Comparison of ENCODE assay signal across 10 mouse cellular contexts in the genomic region with DNA sequence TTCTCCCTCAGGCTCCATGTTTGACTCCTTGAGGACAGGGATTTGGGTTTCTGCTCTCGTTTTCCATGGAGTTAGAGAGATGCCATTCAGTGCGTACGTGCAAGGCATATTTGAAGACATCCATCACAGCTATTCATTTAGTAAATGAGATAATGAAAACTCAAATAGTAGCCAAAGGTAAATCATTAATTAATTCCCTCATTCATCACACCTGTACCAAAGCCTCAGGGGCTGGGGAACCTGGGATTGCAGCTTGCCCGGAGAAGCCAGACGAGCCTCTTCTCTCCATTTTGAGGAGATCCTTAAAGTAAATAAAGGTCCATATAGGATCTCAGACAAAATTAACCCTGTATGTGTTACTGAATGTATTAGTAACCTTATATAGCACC. TPM values are rescaled to one million over a fixed set of nuclear protein-coding genes. Genes with fewer than 3 reads are reported as not detected.
DNase-seq lines count a peak whose midpoint lies in the region; ATAC-seq and TF ChIP-seq lines count a peak whose summit lies in the region.
"Had no signal": no experiment of that assay in that cellular context is flagged by ENCODE, and none has a peak within 500 bp of the region (broad histone marks: within the 10 kb centered on the region; RNA-seq: fewer than 3 reads in every experiment).

No protein-coding gene starts in this region.

- no peak for TF ChIP-seq CTCF in gastrocnemius, adult 2 months (IDR thresholded peaks at IDR 0.05)
- TF ChIP-seq CTCF in lung, postnatal 0 days (IDR thresholded peaks at IDR 0.05), result no peak

- 10% methylated on average over 5 of the region's 5 CpGs for WGBS in heart, embryonic 11.5 days (ENCODE audit: insufficient replicate concordance)
- 31% methylated on average over 5 of the region's 5 CpGs for WGBS in embryonic facial prominence, embryonic 14.5 days
- WGBS in kidney, embryonic 14.5 days, result 5% methylated on average over 5 of the region's 5 CpGs
- WGBS in midbrain, embryonic 14.5 days, result 3% methylated on average over 5 of the region's 5 CpGs
- WGBS in lung, postnatal 0 days, result 26% methylated on average over 5 of the region's 5 CpGs

- no peak for DNase-seq in heart, postnatal 10 days
- no peak for DNase-seq in embryonic facial prominence, embryonic 14.5 days (ENCODE audit: low spot score)
- no peak for DNase-seq in midbrain, embryonic 14.5 days
- DNase-seq in spleen, postnatal 4 days (ENCODE audit: low spot score in 2 of 2), result no peak
- DNase-seq in gastrocnemius, adult 2 months, result no peak
- no peak for DNase-seq in lung, postnatal 0 days (ENCODE audit: low spot score)
- DNase-seq: cerebellum, postnatal 36 days had no signal

- H3K27ac ChIP-seq in heart, embryonic 11.5 days (ENCODE audit: low read depth, low read length), result peak overlapping the region; percentile 82
- no peak overlapping the region for H3K27ac ChIP-seq in embryonic facial prominence, embryonic 14.5 days (replicated peaks; ENCODE audit: low read depth, low read length)
- peak overlapping the region; percentile 76 for H3K27ac ChIP-seq in kidney, embryonic 14.5 days (ENCODE audit: low read depth, low read length)
- H3K27ac ChIP-seq in midbrain, embryonic 14.5 days (replicated peaks; ENCODE audit: low read depth, low read length), result no peak overlapping the region
- H3K27ac ChIP-seq in gastrocnemius, adult 2 months, result no peak overlapping the region
- no peak overlapping the region for H3K27ac ChIP-seq in lung, postnatal 0 days (ENCODE audit: low read length)

- no peak for ATAC-seq in heart, embryonic 11.5 days (replicated peaks; ENCODE audit: insufficient number of reproducible peaks, low FRiP score, low TSS enrichment)
- no peak for ATAC-seq in embryonic facial prominence, embryonic 14.5 days (ENCODE audit: low read depth)
- ATAC-seq in kidney, embryonic 14.5 days (ENCODE audit: low FRiP score, low TSS enrichment), result no peak
- ATAC-seq in midbrain, embryonic 14.5 days (ENCODE audit: low FRiP score, low TSS enrichment), result no peak
- ATAC-seq in lung, postnatal 0 days, result no peak

- no peaks in the 10 kb centered on the region for H3K36me3 ChIP-seq in heart, embryonic 11.5 days (ENCODE audit: control insufficient read depth, insufficient read depth, low read length)
- H3K36me3 ChIP-seq in embryonic facial prominence, embryonic 14.5 days (ENCODE audit: control insufficient read depth, insufficient read depth, low read length), result no peaks in the 10 kb centered on the region
- H3K36me3 ChIP-seq in kidney, embryonic 14.5 days (ENCODE audit: control insufficient read depth, insufficient read depth, low read length), result no peaks in the 10 kb centered on the region
- H3K36me3 ChIP-seq in midbrain, embryonic 14.5 days (ENCODE audit: control insufficient read depth, insufficient read depth, low read length), result no peaks in the 10 kb centered on the region
- no peaks in the 10 kb centered on the region for H3K36me3 ChIP-seq in lung, postnatal 0 days (ENCODE audit: insufficient read depth, low read length)

- H3K4me2 ChIP-seq in heart, embryonic 11.5 days, result peak overlapping the region; percentile 85
- H3K4me2 ChIP-seq in embryonic facial prominence, embryonic 14.5 days (ENCODE audit: low read depth, low read length), result peak overlapping the region; percentile 93
- peak overlapping the region; percentile 85 for H3K4me2 ChIP-seq in kidney, embryonic 14.5 days (replicated peaks; ENCODE audit: low read depth, low read length)
- H3K4me2 ChIP-seq in midbrain, embryonic 14.5 days (ENCODE audit: low read length), result peak overlapping the region; percentile 93
- H3K4me2 ChIP-seq in lung, postnatal 0 days (replicated peaks; ENCODE audit: low read depth, low read length), result no peak overlapping the region

- H3K9ac ChIP-seq in heart, embryonic 11.5 days (ENCODE audit: low read depth, low read length), result 0 out of 2 replicates have a peak overlapping the region, but pooled peaks have one; percentile 16
- no peak overlapping the region for H3K9ac ChIP-seq in embryonic facial prominence, embryonic 14.5 days (ENCODE audit: low read depth, low read length)
- no peak overlapping the region; the same call in 1 of the 2 replicates for H3K9ac ChIP-seq in kidney, embryonic 14.5 days (ENCODE audit: low read depth, low read length)
- H3K9ac ChIP-seq in midbrain, embryonic 14.5 days (replicated peaks; ENCODE audit: low read length), result no peak overlapping the region
- no peak overlapping the region for H3K9ac ChIP-seq in lung, postnatal 0 days (replicated peaks; ENCODE audit: low read depth)

- H3K4me1 ChIP-seq in heart, embryonic 11.5 days (ENCODE audit: control insufficient read depth, insufficient read depth, low read length), result peaks cover 15% of the 10 kb centered on the region
- peaks cover 8% of the 10 kb centered on the region; the same call in 1 of the 2 replicates for H3K4me1 ChIP-seq in embryonic facial prominence, embryonic 14.5 days (ENCODE audit: control insufficient read depth, insufficient read depth, low read length)
- H3K4me1 ChIP-seq in kidney, embryonic 14.5 days (ENCODE audit: control insufficient read depth, insufficient read depth, low read length), result peaks cover 39% of the 10 kb centered on the region
- peaks cover 20% of the 10 kb centered on the region for H3K4me1 ChIP-seq in midbrain, embryonic 14.5 days (ENCODE audit: control insufficient read depth, insufficient read depth, low read length)
- H3K4me1 ChIP-seq in lung, postnatal 0 days (ENCODE audit: insufficient read depth, low read depth, low read length), result 0 out of 2 replicates have a peak, but pooled peaks cover 4% of the 10 kb centered on the region

- intact Hi-C loops in heart, postnatal 10 days (cut with DNase I), result no loop called here
- intact Hi-C loops in gastrocnemius, adult 2 months (cut with DNase I), result no loop called here

- no peaks in the 10 kb centered on the region for H3K9me3 ChIP-seq in heart, embryonic 11.5 days (replicated peaks; ENCODE audit: control insufficient read depth, low read length)
- no peaks in the 10 kb centered on the region for H3K9me3 ChIP-seq in embryonic facial prominence, embryonic 14.5 days (ENCODE audit: control insufficient read depth, low read length)
- no peaks in the 10 kb centered on the region for H3K9me3 ChIP-seq in kidney, embryonic 14.5 days (ENCODE audit: control insufficient read depth, low read length)
- H3K9me3 ChIP-seq in midbrain, embryonic 14.5 days (ENCODE audit: control insufficient read depth, low read length), result no peaks in the 10 kb centered on the region
- no peaks in the 10 kb centered on the region for H3K9me3 ChIP-seq in lung, postnatal 0 days (ENCODE audit: low read length)
- H3K9me3 ChIP-seq: megakaryocyte, embryonic 14.5 days had no signal

- H3K4me3 ChIP-seq in heart, embryonic 11.5 days (ENCODE audit: low read depth, low read length), result peak overlapping the region; percentile 83
- H3K4me3 ChIP-seq in embryonic facial prominence, embryonic 14.5 days (ENCODE audit: low read depth, low read length), result no peak overlapping the region; the same call in 1 of the 2 replicates
- peak overlapping the region; percentile 91 for H3K4me3 ChIP-seq in kidney, embryonic 14.5 days (ENCODE audit: low read length)
- peak overlapping the region; percentile 74; the same call in 1 of the 2 replicates for H3K4me3 ChIP-seq in midbrain, embryonic 14.5 days (replicated peaks; ENCODE audit: low read depth, low read length)
- H3K4me3 ChIP-seq in gastrocnemius, adult 2 months, result no peak overlapping the region
- H3K4me3 ChIP-seq in lung, postnatal 0 days (ENCODE audit: low read depth, low read length), result no peak overlapping the region

- no peak for TF ChIP-seq EP300 in lung, postnatal 0 days (IDR thresholded peaks at IDR 0.05)

- no peaks in the 10 kb centered on the region for H3K27me3 ChIP-seq in heart, embryonic 11.5 days (ENCODE audit: control insufficient read depth, insufficient read depth, low read length)
- H3K27me3 ChIP-seq in embryonic facial prominence, embryonic 14.5 days (replicated peaks; ENCODE audit: control insufficient read depth, insufficient read depth, low read length), result peaks cover 7% of the 10 kb centered on the region; the same call in 1 of the 2 replicates
- H3K27me3 ChIP-seq in kidney, embryonic 14.5 days (ENCODE audit: control insufficient read depth, insufficient read depth, low read length), result no peaks in the 10 kb centered on the region
- H3K27me3 ChIP-seq in midbrain, embryonic 14.5 days (ENCODE audit: control insufficient read depth, insufficient read depth, low read length), result no peaks in the 10 kb centered on the region
- no peaks in the 10 kb centered on the region for H3K27me3 ChIP-seq in lung, postnatal 0 days (replicated peaks; ENCODE audit: insufficient read depth, low read length)

RNA-seq across cellular contexts. Expression of a gene that starts 1.1 kb away (rescaled TPM):
- polyA plus RNA-seq in heart, embryonic 11.5 days (2014; fragmentation: Nextera tagmentation; extraction: Ambion mirVana), result 10.8 and 12.3 TPM in 2 replicates
- 1 to 10 TPM; 9.8 TPM for total RNA-seq in heart, postnatal 10 days (2021)
- 16.6 and 20.0 TPM in 2 replicates for polyA plus RNA-seq in embryonic facial prominence, embryonic 14.5 days (2014; fragmentation: Nextera tagmentation; extraction: Ambion mirVana)
- 21.9 and 42.5 TPM in 2 replicates for polyA plus RNA-seq in kidney, embryonic 14.5 days (2014; fragmentation: Nextera tagmentation; extraction: Ambion mirVana)
- 5.4 and 8.7 TPM in 2 replicates for polyA plus RNA-seq in midbrain, embryonic 14.5 days (2014; fragmentation: Nextera tagmentation; extraction: Ambion mirVana)
- 1 to 10 TPM; 1.9 to 2.9 TPM for total RNA-seq in gastrocnemius, adult 2 months (2021)
- polyA plus RNA-seq in lung, postnatal 0 days (2015; fragmentation: Nextera tagmentation; extraction: Ambion mirVana), result 8.9 and 9.4 TPM in 2 replicates

Comparison
In these comparisons a context has a peak if more than half of its experiments do, and no peak if none do; other contexts are left out.
1. H3K27ac ChIP-seq: peak in heart, embryonic 11.5 days (single experiment) and kidney, embryonic 14.5 days (single experiment); none in embryonic facial prominence, embryonic 14.5 days (single experiment), midbrain, embryonic 14.5 days (single experiment), gastrocnemius, adult 2 months (single experiment) and lung, postnatal 0 days (single experiment).
2. H3K4me3 ChIP-seq: peak in heart, embryonic 11.5 days (single experiment), kidney, embryonic 14.5 days (single experiment) and midbrain, embryonic 14.5 days (single experiment); none in embryonic facial prominence, embryonic 14.5 days (single experiment), gastrocnemius, adult 2 months (single experiment) and lung, postnatal 0 days (single experiment).